Mouse (Mus musculus) gastrocnemius, adult 2 months (tissue): ENCODE measurements around the gene Gm10300. TPM values are rescaled to one million over a fixed set of nuclear protein-coding genes. Genes with fewer than 3 reads are reported as not detected.
A peak's percentile ranks its signal among the peaks of the same experiment; 100 is the strongest.

Source experiments
- DNase-seq: peaks from one replicate; pipeline ENCODE4 v3.0.0; 2022
- H3K27ac ChIP-seq: fragments of 200-600 bp; 2 replicates; pipeline ENCODE4 v1.8.1; 2022; ENCODE audit warnings: mild to moderate bottlenecking
- H3K4me3 ChIP-seq: fragments of 200-600 bp; 2 replicates; pipeline ENCODE4 v1.8.1; 2022; ENCODE audit warnings: mild to moderate bottlenecking, moderate library complexity
- CTCF ChIP-seq: fragments of 200-600 bp; IDR thresholded peaks from 2 replicates; pipeline ENCODE4 v1.8.1; 2022; ENCODE audit warnings: antibody characterized with exemption, mild to moderate bottlenecking, moderate library complexity
- intact Hi-C: fragments of 180-260 bp; cut with DNase I; formaldehyde crosslinking; loops from one replicate; pipeline ENCODE4 v1.15.1; 2025
- total RNA-seq, 2 experiments: library from RNA; stranded (reverse); gene quantifications; 2 replicates each; pipeline ENCODE4 v1.2.3; 2021

Gm10300 gene
- total RNA-seq, 2 experiments from 2014 or later, result 0.08 TPM; not detected in 1

GRCm38 (mm10) chr4:132039521-132039920 lies 35.0 kb upstream of the Gm10300 start:
- no peak for TF ChIP-seq CTCF
- no peak for DNase-seq

DNA sequence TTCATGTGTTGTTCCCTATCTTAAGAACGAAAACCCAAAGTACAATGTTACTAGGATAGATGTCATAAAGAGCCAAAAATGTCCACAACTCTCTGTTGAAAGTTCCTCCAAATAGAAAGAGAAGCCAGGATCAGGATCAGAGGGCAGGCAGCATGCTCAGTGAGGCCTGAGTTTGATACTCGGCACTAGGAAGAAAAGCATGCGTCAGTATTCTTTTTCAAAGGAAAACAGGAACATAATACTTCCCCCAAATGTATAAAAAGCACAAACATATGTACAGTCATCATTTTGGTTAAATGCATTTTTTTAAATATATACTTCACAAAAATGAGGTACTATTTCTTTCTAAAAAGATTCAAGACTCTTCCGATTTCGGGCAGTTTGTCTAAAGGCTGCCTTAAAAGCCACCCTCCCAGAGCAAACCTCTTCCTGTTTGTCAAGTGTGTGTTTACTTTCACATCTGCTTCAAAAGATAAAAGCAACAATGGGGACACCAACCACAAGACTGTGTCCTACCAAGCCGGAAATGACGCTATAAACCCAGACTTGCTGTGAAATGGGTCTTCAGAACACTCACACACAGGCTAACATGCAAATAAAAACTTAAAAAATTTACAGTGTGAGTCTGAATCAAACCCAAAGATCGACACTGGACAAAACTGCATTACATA lies 34.4 kb upstream of the Gm10300 start:
- Histone ChIP-seq H3K4me3 (no peak overlapping the region), H3K27ac (peak overlapping the region; percentile 78)
- no peak for DNase-seq
- intact Hi-C loops, result loop anchor here (5.0 kb wide), 1 partner anchor 37 kb away; the partner anchor contains the start of gene Epb41
- TF ChIP-seq CTCF, result no peak

More at GRCm38 (mm10) chr4:132039521-132039920, 35.0 kb upstream of the Gm10300 start:
- no peak overlapping the region for H3K4me3 ChIP-seq
- intact Hi-C loops, result loop anchor here (5.0 kb wide), 1 partner anchor 38 kb away; the partner anchor contains the start of gene Epb41
- H3K27ac ChIP-seq, result peak overlapping the region; percentile 78

DNA sequence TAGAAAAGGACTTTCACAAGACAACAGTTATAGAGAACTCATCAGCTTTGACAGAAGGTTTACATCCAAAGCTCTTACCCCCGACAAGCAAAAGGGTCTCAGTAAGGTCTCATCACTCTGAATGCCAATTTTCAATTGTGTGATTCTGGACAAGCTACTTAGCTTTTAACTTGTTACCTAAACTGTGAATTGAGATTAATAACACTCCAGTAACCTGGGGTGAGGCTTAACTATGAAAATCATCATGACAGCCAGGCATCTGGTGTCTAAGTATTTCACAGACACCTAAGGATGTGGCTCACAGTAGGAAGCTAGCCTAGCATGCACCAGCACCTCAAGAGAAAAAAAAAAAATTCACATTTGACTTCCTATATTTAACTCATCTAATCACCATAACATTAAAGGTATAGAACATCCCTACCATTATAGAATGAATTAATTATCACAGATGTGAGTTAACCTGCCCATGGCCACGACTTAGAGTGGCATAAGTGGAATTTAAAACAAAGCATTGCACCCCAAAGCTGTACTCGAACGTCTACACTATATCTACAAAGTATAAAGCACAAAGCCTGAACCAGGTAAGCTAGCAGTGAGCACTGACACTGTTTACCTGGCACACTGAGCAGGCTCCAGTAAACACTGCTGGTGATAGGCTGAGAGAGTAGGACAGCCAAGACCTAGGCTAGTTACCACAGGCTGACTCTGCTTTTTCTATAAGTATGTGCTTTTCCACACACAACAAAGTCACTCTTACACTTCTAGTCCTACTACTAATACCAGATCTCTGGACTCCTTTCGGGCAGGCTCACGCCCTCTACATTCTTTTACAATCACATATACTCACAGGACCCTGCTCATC lies 32.8 kb upstream of the Gm10300 start:
- TF ChIP-seq CTCF, result no peak
- DNase-seq, result no peak
- H3K27ac ChIP-seq, result peak overlapping the region; percentile 9; the same call in 1 of the 2 replicates
- intact Hi-C loops, result no loop called here
- H3K4me3 ChIP-seq, result no peak overlapping the region

- Histone ChIP-seq H3K27ac (peak overlapping the region; percentile 53), H3K4me3 (no peak overlapping the region)
- TF ChIP-seq CTCF, result no peak
- no peak for DNase-seq
- intact Hi-C loops, result no loop called here
Measured at GRCm38 (mm10) chr4:132043726-132044125, 30.8 kb upstream of the Gm10300 start.

GRCm38 (mm10) chr4:132048011-132048991 lies 26.2 kb upstream of the Gm10300 start:
- TF ChIP-seq CTCF, result no peak
- H3K4me3 ChIP-seq, result peak overlapping the region; percentile 91
- DNase-seq, result peak; percentile 53
- peak overlapping the region; percentile 80 for H3K27ac ChIP-seq
- intact Hi-C loops, result no loop called here

DNA sequence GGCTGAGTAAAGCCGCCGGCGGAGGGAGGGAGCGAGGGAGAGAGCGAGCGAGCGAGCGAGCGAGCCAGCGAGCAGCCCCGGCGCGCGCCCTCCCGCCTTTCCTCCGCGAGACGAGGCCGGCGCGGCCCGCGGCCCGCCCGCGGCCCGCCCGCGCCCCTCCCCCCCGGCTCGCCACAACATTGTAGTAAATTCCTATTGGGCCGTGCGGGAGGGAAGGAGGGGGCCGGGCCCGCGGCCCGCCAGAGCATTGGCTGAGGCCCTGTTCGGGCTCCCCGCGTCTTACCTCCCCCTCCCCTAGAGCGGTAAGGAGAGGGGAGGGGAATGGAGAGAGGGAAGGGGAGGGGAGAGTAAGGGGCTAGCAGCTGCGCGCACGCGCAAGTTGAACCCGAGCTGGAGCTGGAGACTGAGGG lies 25.5 kb upstream of the Gm10300 start:
- intact Hi-C loops, result no loop called here
- H3K27ac ChIP-seq, result peak overlapping the region; percentile 80
- H3K4me3 ChIP-seq, result peak overlapping the region; percentile 91
- peak; percentile 91 for DNase-seq
- no peak for TF ChIP-seq CTCF

GRCm38 (mm10) chr4:132049549-132050200 lies 24.8 kb upstream of the Gm10300 start:
- intact Hi-C loops, result no loop called here
- DNase-seq, result peak; percentile 59
- H3K27ac ChIP-seq, result peak overlapping the region; percentile 80
- no peak for TF ChIP-seq CTCF
- H3K4me3 ChIP-seq, result peak overlapping the region; percentile 91

DNA sequence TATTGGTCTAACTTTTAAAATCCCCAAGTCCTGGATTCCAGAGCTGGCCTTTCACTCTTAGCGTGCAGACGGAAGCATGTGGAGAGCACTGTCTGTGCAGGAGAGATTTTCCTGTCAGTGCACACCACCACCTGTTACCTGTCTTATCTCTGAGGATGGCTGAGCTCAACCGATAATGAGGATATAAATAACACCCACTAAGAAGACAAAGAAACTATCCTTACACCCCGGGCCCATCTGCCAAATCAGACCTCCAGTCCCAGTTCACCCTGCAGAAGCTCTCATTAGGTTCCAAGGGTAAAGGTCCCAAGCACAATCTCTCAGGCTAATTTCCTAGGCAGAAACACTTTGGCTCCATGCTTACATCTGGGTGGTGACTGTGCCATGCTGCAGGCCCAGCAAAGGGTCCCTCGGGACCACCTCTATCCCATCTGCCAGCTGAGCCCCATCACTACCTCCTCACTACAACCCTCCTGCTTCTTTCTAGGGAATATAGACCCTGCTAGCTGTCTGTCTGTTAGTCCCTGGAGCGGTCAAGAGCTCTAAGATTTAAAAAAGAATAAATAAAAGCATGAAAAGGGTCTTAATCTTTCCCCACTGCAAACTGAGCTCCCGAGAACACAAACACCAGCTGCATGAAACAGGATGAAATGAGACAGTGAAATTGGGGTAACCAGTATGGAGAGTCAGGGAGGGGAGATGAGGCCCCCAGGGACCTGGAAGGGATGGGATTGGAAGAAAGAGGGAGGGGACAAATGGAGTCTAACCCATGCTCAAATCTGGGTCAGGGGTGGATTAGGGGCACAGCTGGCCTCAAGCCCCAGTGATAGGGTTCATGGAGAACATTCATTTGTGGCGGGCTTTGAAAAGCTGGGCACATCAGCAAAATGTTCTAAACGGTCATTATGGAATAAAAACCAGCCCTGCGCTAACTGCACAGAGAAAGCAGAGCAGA lies 22.9 kb upstream of the Gm10300 start:
- no peak overlapping the region for H3K4me3 ChIP-seq
- DNase-seq, result no peak
- no peak overlapping the region for H3K27ac ChIP-seq
- no peak for TF ChIP-seq CTCF
- intact Hi-C loops, result no loop called here

DNA sequence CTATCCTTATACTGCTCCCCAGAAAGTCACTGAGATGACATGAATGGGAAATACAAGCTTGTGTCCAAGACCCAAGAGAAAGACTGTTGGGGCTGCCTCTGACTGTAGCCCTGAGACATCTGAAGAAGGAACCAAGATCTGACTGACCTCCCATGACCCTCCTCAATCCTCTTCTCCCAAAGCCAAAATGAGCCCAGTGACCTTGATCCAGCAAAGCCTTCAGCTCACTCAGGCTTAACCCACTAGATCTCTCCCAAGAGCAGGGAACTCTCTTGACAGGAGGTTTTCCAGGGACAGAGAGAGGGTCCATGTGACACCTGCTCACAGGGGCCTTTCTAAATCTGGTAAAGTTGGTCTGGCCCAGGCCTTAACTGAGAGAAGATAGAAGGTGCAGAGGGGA lies 17.2 kb upstream of the Gm10300 start:
- no peak overlapping the region for H3K4me3 ChIP-seq
- intact Hi-C loops, result no loop called here
- H3K27ac ChIP-seq, result no peak overlapping the region
- no peak for TF ChIP-seq CTCF
- no peak for DNase-seq

DNA sequence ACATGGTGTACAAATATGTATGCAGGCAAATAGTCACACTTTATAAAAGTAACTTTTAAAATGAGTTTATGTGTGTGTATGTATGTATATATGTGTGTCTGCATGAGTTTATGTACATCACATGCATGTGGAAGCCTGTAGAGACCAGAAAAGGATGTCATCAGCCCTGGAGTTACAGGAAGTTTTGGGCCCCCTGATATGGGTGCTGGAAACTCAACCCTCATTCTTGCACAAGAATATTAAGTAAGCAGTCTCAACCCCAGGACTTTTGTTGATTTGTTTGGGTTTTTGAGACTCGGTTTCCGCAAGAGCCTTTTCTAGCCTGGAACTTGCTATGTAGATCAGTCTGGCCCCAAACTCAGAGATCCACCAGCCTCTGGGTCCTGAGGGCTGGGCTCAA lies 15.0 kb upstream of the Gm10300 start:
- intact Hi-C loops, result no loop called here
- H3K4me3 ChIP-seq, result no peak overlapping the region

More for the DNA sequence above, 15.0 kb upstream of the Gm10300 start:
- DNase-seq, result no peak
- TF ChIP-seq CTCF, result no peak
- no peak overlapping the region for H3K27ac ChIP-seq
